Mouse (Mus musculus): ENCODE data around the gene Gm3594.
"Not testable (repeated sequence)": the region's sequence is repeated elsewhere in the genome, so short reads cannot be mapped to it uniquely, and the experiment has no call there.

DNA sequence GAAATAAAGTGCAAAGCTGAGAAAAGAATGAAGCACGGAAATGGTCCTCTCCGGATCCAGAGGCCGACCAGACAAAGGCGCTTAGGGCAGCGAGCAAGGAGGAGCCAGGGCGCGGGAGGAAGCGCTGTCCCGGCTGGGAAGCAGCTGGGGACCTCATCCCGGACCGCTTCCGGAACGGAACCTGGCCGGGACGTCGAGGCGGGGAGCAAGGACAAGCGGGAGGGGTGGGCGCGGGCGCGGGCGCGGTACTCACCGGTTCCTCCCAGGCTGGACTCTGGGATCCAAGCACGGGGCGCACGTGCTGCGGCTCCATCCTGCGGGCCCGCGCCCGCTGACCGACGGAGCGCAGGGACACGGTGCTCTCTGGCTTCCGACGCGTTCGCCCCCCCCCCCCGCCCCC lies 17.6 kb downstream of the Gm3594 start:
- TF ChIP-seq CTCF (IDR thresholded peaks at IDR 0.05; ENCODE audit: low read depth, low read length); GATA1 (IDR thresholded peaks at IDR 0.05; ENCODE audit: borderline replicate concordance, low read length); GATA2 (IDR thresholded peaks at IDR 0.05; ENCODE audit: borderline replicate concordance, low read depth, low read length): not testable (repeated sequence)

All from G1E (cell line).